Mouse (Mus musculus) kidney, postnatal 10 days (tissue): ENCODE measurements around the gene Bcl2l1.

Experiments
- DNase-seq: peaks from one replicate; pipeline ENCODE4 v3.0.0; 2021; ENCODE audit warnings: mixed read lengths

Gene Bcl2l1

GRCm38 (mm10) chr2:152767618-152768271, 63.8 kb downstream of the Bcl2l1 start:
- DNase-seq = peak; percentile 77

DNA sequence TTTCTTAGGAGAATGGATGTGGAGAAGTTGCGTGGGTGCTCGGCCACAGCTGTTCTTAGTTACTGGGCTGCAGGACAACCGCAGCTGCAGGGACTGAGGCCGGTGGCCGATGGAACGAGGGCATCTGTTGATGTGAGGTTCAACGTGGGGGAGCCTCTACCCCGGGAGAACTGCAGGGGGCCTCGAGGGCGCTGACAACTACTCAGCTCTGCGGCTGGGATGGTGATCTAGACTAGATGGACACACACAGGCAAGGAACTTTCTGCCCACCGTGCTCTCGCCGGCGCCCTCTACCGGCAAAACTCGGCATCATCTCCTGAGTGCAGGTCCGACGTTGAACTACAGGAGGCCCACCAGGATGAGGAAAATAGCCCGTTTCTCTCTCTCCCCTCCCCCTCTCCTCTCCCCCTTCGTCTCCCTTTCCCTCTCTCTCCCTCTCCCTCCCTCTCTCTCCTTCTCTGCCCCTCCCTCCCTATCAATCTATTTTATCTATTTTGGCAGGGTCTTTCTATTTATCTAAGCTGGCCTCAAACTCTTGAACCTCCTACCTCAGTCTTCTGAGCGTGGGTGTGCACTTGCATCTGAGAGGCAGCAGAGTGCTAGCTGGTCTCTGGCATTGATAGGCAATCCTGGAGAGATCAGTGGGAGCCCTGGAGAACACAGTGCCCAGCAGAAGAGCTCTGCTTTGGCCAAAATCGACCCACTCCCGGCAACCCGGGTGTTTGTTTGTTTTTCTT, 65.0 kb downstream of the Bcl2l1 start:
- peak; percentile 97 for DNase-seq

GRCm38 (mm10) chr2:152765045-152765674, 66.4 kb downstream of the Bcl2l1 start:
- DNase-seq = no peak

DNA sequence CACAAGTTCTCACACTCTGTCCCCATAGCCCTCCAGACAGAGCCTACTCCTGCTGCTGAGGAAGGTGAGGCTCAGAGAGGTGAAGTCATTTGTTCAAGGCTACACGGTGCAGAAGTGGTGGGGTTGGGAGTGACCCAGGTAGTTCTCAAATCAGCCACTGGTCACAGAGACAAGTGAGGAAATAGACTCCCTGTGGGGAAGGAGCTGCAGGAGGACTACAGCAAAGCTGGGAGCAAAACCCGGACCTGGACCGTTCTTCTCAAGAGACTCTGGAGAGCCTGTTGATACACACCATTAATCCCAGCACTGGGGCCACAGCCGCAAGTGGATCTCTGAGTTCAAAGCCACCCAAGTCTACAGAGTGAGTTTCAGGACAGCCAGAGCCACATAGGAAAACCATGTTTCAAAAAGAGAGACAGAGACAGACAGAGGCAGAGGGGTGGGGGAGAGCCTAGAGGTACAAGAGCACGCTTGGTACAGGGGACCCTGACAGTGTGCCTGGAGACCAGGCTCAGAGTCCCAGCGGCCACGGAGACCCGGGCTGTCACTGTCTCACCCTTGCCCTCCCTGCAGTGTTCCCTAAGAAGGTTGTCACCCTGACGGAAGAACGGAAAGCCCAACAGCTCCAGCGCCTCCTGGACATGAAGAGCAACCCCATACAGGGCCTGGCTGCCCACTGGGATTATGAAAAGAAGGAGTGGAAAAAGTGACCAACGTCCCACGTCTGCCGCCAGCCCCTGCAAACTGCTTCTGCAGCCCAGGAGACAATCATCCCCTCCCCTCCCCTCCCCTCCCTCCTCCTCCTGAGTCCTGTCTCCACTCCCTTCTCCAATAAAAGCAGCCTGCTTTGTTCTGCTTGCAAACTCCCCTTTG, 67.1 kb downstream of the Bcl2l1 start:
- peak; percentile 41 for DNase-seq

GRCm38 (mm10) chr2:152763310-152763709, 68.2 kb downstream of the Bcl2l1 start:
- DNase-seq = no peak

GRCm38 (mm10) chr2:152758351-152758750, 73.2 kb downstream of the Bcl2l1 start:
- no peak for DNase-seq

DNA sequence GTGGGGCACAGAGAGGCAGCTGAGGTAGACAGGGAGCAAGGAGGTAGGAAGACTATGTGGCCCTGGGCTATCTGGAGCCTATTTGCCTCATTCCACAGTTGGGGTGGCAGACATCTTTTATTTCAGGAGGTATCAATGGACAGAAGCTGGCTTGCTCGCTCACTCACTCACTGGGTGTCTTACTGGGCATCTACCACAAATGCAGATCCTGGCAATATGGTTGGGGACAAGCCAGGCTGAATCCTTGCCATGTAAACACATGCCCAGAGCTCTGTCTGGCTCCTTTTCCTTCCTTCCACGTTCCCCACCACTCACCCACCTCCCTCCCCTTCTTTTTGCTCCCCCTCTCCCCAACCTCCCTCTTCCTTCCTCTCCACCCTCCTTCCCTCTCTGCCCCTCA, 74.0 kb downstream of the Bcl2l1 start:
- DNase-seq = no peak

DNA sequence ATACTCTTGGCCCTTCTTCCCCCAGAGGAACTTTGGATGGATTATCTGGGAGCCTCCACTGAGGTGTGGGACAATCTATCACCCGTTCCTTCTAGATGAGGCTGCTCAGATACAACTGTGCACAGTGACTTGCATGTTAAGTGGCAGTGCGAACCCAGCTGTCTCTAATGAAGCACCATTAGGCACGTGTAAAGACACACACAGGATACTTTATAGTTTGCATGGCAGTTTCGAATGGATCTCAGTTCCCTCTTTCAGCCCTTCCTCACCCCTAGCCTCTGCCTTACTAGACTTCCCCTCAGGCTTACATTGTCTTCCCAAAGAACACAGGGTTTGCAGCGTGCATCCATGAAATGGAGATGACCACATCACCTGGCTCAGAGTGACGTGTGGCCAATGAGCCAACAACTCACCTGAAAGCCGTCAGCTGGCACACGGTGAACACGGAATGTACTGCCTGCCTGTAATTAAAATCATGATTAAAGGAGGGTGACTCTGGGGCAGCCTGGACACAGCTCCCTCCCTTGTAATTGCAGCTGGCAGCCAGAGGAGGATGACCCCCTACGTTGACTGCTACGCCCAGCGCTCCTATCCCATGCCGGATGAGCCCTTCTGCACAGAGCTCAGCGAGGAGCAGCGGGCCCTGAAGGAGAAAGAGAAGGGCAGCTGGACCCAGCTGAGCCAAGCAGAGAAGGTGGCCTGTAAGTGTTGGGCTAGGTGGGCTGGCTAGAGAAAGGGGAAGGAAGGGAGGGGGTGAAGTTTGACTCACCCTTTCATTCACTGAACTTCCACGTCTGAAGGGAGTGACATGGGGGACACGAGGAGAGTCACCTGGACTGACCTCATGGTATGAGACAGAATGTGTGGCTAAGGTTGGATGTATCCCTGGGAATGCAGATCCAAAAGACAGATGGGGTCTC, 74.8 kb downstream of the Bcl2l1 start:
- no peak for DNase-seq

- DNase-seq = peak; percentile 65
Measured at GRCm38 (mm10) chr2:152753944-152754711, 77.4 kb downstream of the Bcl2l1 start, which contains the start of gene Cox4i2. Cox4i2 (plus strand) TSS chr2:152754173.

DNA sequence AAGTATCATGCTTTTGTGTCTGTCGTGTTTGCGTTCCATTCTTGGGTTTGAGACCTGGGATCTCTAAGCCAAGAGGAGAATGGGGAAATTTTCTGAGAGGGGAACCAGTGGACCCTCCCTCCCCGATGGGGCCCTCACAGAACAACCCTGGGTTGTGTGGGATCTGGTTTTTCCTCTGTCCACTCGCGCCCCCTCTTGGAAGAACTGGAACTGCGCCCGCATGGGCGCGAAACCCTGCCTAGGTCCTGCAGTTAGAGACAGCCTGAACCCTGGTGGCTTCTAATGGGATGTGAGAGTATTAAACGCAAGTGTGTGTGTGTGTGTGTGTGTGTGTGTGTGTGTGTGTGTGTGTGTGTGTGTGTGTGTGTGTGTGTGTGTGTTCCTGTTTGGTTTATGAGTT, 89.1 kb downstream of the Bcl2l1 start:
- DNase-seq = peak; percentile 90

GRCm38 (mm10) chr2:152741153-152742041, 90.1 kb downstream of the Bcl2l1 start:
- peak; percentile 83 for DNase-seq

DNA sequence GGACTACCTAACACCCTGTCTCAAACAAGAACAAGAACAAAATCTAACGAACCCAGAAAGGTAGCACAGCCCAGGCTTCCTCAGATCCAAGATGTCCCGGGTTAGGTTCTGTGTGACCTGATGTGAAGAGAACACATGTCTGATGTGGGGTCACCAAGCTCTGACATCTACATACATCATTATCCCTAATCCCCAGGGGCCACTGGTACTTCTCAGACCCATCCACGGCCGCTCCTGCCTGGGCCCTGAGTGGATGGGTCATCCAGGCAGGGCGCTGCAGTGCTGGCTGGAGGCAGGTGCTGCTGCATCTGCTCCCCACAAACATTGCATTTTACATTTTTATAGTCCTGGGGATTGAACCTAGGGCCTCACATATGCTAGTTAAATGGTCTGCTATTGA, 91.0 kb downstream of the Bcl2l1 start:
- no peak for DNase-seq

- peak; percentile 64 for DNase-seq
Measured at GRCm38 (mm10) chr2:152739842-152740260, 91.7 kb downstream of the Bcl2l1 start.

DNA sequence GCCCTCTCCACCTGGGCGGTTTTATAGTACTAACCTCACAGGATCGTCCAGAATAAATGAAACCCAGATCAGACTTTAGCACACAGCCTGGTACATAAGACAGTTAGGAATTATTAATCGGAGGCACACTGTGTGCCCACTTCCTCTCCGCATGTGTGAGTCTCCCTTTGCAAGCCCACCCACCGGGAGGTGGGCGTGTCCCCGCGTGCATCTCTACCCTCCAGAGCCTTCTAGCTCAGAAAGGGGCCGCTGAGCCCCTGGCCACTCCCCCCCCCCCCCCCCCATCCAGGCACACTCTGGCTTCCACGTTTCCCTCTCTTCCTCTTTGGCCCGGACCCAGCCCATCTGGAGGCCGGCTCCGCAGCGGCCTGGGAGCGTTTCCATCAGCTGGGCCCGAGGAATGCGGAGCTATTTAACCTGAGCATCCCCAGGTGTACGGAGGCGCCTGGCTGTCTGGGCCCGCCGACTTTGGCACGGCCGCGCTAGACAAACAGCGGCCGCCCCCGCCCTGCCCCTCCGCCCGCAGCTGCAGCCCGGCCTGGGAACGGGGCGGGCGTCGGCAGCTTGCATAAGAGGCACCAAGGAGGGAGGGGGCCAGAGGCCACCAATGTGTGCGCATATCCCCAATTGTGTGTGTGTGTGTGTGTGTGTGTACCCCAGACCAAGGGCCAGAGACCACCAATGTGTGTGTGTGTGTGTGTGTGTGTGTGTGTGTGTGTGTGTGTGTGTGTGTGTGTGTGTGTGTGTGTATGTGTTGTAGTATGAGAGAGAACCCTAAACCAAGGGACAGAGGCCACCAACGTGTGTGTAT, 92.3 kb downstream of the Bcl2l1 start:
- peak; percentile 92 for DNase-seq

DNA sequence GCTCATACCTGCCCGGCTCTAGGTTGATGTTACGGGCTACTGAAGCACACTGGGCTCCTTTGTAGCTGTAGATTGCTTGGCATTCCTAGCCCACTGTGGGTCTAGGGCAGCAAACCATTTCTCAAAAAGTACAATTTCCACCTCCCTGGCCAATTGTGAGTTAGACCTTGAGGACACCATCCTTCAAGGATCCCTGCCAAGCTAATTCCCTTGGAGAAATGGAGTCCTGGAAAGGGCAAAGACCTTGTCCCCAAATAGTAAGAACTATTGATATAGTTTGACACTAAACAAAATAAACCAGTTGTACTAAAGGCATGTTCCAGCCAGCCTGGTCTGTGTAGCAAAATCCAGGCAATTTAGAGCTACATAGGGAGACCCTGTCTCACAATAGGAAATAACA, 93.2 kb downstream of the Bcl2l1 start:
- no peak for DNase-seq

DNA sequence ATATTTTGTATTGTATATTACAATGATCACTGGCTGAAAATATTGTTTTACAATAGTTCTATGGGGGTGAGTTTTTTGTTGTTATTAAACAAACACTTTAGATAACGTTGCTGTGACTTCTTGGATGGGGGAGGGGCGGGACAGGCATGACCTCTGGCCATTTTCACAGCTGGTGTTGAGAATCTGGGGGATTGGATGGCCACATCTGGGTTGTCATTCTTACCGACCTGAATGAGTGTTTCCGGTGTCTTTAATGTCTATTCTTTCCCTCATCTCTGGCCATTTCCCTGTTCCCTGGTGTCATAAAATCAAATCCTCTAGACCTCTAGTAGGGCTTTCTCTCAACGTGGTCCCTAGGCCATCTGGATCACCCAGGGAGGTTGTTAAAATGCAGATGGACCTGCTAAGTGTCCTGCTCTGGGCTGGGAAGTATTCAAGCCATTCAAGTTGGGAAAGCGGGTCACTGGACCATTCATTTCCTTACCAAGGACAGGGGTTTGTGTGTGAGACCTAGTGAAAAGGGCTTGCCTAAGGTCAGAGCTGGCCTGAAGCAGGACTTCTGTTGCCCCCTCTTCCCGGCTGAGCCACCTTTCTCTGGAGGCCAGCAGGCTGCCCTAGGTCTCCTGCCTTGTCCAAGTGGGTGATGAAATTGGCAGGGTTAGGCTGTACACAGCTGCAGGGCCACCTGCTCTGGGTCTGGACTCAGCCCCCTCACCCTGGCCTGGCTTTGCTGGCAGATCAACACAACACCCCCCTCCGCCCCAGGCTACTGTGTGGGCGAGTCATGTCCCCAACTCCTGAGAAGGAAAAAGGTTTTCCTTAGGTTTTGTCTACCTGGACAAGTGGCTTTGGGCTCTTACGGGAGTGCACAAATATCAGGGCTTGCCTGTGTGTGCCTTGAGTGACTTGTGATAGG, 94.0 kb downstream of the Bcl2l1 start:
- peak; percentile 43 for DNase-seq

GRCm38 (mm10) chr2:152736748-152737147, 94.8 kb downstream of the Bcl2l1 start:
- DNase-seq = peak; percentile 60

GRCm38 (mm10) chr2:152736090-152736601, 95.4 kb downstream of the Bcl2l1 start, which contains the start of gene Id1:
Id1 (plus strand) TSS chr2:152736251.
- DNase-seq = peak; percentile 92
